In the genomic region with DNA sequence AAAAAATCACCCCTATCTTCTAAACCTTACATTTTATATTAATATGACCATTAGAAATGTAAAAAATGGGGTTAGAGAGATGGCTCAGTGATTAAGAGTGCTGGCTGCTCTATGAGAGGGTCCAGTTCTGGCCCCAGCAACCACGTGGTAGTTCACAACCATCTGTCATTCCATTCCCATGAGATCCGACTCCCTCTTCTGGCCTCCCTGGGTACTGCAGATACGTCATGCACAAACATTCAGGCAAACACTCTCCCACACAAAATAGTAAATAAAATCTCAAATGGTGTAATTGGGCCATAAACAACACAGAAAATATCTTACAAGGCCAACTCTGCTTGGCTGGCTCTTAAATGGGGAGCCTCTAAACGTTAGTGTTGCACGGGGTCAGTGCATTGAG, we compare ENCODE assay signal across 14 mouse cellular contexts.
DNase-seq lines count a peak whose midpoint lies in the region; ATAC-seq and TF ChIP-seq lines count a peak whose summit lies in the region.
"Had no signal": no experiment of that assay in that cellular context is flagged by ENCODE, and none has a peak within 500 bp of the region (broad histone marks: within the 10 kb centered on the region; RNA-seq: fewer than 3 reads in every experiment).

No protein-coding gene starts in this region.

- ATAC-seq in kidney, postnatal 0 days (replicated peaks; ENCODE audit: low FRiP score, low read depth), result no peak
- no peak for ATAC-seq in liver, postnatal 0 days
- ATAC-seq: inflammation-experienced regulatory T-cells, adult 6 months; midbrain, embryonic 16.5 days had no signal

- no peak overlapping the region for H3K4me3 ChIP-seq in kidney, postnatal 0 days (replicated peaks; ENCODE audit: low read depth, low read length)
- H3K4me3 ChIP-seq in liver, postnatal 0 days (ENCODE audit: low read depth, low read length), result no peak overlapping the region
- H3K4me3 ChIP-seq: heart, embryonic 13.5 days had no signal

- no peak overlapping the region for H3K9ac ChIP-seq in kidney, postnatal 0 days (ENCODE audit: low read depth, low read length)
- no peak overlapping the region for H3K9ac ChIP-seq in liver, postnatal 0 days (replicated peaks)
- H3K9ac ChIP-seq: heart, embryonic 13.5 days had no signal

- H3K4me2 ChIP-seq in kidney, postnatal 0 days (ENCODE audit: low read length), result no peak overlapping the region
- H3K4me2 ChIP-seq in liver, postnatal 0 days (ENCODE audit: low read depth, low read length), result no peak overlapping the region
- H3K4me2 ChIP-seq: heart, embryonic 13.5 days had no signal

- WGBS in kidney, postnatal 0 days, result 75% methylated on average over 5 of the region's 5 CpGs
- 66% methylated on average over 5 of the region's 5 CpGs for WGBS in liver, postnatal 0 days (ENCODE audit: insufficient replicate concordance)

- TF ChIP-seq CTCF in kidney, postnatal 0 days (IDR thresholded peaks at IDR 0.05; ENCODE audit: low read depth), result peak; percentile 24; the same call in 1 of the 2 replicates
- TF ChIP-seq CTCF in liver, postnatal 0 days (IDR thresholded peaks at IDR 0.05; ENCODE audit: low read depth), result peak; percentile 36; the same call in 1 of the 2 replicates

- no peaks in the 10 kb centered on the region for H3K4me1 ChIP-seq in kidney, postnatal 0 days (replicated peaks; ENCODE audit: insufficient read depth, low read length)
- H3K4me1 ChIP-seq in liver, postnatal 0 days (ENCODE audit: insufficient read depth), result no peaks in the 10 kb centered on the region
- H3K4me1 ChIP-seq: heart, embryonic 13.5 days had no signal

- no peaks in the 10 kb centered on the region for H3K27me3 ChIP-seq in kidney, postnatal 0 days (ENCODE audit: insufficient read depth, low read length)
- H3K27me3 ChIP-seq in liver, postnatal 0 days (ENCODE audit: insufficient read depth, low read length), result no peaks in the 10 kb centered on the region
- H3K27me3 ChIP-seq: heart, embryonic 13.5 days had no signal

- TF ChIP-seq EP300 in liver, postnatal 0 days (IDR thresholded peaks at IDR 0.05; ENCODE audit: low read depth), result no peak

- DNase-seq in cerebellum, postnatal 10 days, result peak; percentile 24 to 37
- DNase-seq in cerebellum, adult 11-12 months, result no peak
- DNase-seq in kidney, postnatal 0 days (ENCODE audit: low spot score), result no peak
- no peak for DNase-seq in kidney, adult 11 months
- peak; percentile 5 for DNase-seq in thymus, postnatal 0 days (ENCODE audit: low spot score)
- no peak for DNase-seq in thymus, adult 18-20 months
- no peak for DNase-seq in liver, postnatal 0 days
- DNase-seq in neural tube, embryonic 10.5 days (ENCODE audit: extremely low spot score, low spot score), result no peak
- DNase-seq: cerebellum, adult 8-10 months; layer of hippocampus, adult 9-11 months had no signal

- H3K27ac ChIP-seq in kidney, postnatal 0 days, result no peak overlapping the region
- H3K27ac ChIP-seq in liver, postnatal 0 days (ENCODE audit: low read depth), result no peak overlapping the region
- H3K27ac ChIP-seq: heart, embryonic 13.5 days; macrophage had no signal

- no peaks in the 10 kb centered on the region for H3K9me3 ChIP-seq in kidney, postnatal 0 days (replicated peaks; ENCODE audit: low read length)
- H3K9me3 ChIP-seq in liver, postnatal 0 days (ENCODE audit: low read length), result peaks cover 2% of the 10 kb centered on the region; the same call in 1 of the 2 replicates
- H3K9me3 ChIP-seq: heart, embryonic 13.5 days had no signal

- no peaks in the 10 kb centered on the region for H3K36me3 ChIP-seq in kidney, postnatal 0 days (ENCODE audit: insufficient read depth, low read length)
- H3K36me3 ChIP-seq in liver, postnatal 0 days (replicated peaks; ENCODE audit: insufficient read depth, low read length), result no peaks in the 10 kb centered on the region
- H3K36me3 ChIP-seq: heart, embryonic 13.5 days had no signal

Comparison
In these comparisons a context has a peak if more than half of its experiments do, and no peak if none do; other contexts are left out.
1. DNase-seq: peak in cerebellum, postnatal 10 days (2 of 2) and thymus, postnatal 0 days (single experiment); none in cerebellum, adult 11-12 months (single experiment), kidney, postnatal 0 days (single experiment), kidney, adult 11 months (single experiment), thymus, adult 18-20 months (0 of 2), liver, postnatal 0 days (single experiment) and neural tube, embryonic 10.5 days (single experiment).